Mouse (Mus musculus) megakaryocyte, embryonic 14.5 days (primary cell): ENCODE measurements at regions not wholly inside any gene's neighbourhood (a gene's known extent, or its start where the extent isn't known, plus 50 kb on each side); places are given as distances from the start of the nearest gene placed in this dataset.

Source experiments
- FLI1 ChIP-seq: IDR thresholded peaks from 2 replicates; pipeline ENCODE4 v1.6.1; 2012; ENCODE audit warnings: low read length, inconsistent platforms, mixed read lengths
- GATA1 ChIP-seq: IDR thresholded peaks from 3 replicates; pipeline ENCODE4 v1.6.1; 2012; ENCODE audit warnings: mixed read lengths, low read length, inconsistent platforms, borderline replicate concordance

DNA sequence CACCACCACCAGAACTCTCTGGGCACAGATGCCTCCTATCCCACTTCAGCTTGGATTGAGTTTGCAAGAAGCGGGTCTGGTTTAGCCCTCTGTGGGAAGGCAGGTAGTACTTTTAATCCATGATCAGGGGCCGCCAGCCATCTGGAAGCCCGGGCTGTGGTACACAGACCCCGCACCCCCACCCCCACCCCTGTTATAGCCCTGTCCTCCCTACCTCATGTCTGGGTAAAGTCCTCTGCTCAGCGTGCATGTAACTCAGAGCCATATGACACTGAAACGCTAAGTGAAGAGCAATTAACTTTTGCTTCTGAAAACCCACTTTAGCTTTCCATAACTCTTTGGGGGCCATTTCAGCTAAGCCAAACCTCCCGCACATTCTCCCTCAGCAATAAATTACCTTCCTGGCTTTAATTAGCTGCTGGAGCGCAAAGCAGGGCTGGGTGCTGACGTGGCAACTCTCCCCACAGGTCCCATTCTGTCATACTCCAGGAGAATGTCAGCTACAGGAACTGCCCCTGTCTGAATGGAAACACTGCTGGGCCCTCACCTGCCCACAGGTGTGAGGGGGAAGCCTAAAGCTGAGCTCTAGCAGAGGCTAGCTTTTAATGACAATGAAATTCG, 198.1 kb upstream of the Zfp703 start:
- TF ChIP-seq FLI1 (no peak), GATA1 (no peak)
